Mouse (Mus musculus) brain, embryonic 14.5 days (tissue): ENCODE measurements at regions not wholly inside any gene's neighbourhood (a gene's known extent, or its start where the extent isn't known, plus 50 kb on each side); places are given as distances from the start of the nearest gene placed in this dataset.

ENCODE experiments used
- CTCF ChIP-seq: fragments of 200-500 bp; IDR thresholded peaks from 2 replicates; pipeline ENCODE4 v1.5.1; 2012; ENCODE audit warnings: inconsistent platforms, mild to moderate bottlenecking, moderate library complexity, borderline replicate concordance; ENCODE audit not compliant: insufficient read depth, insufficient read length; ENCODE audit errors: extremely low read depth
- POLR2A ChIP-seq: fragments of 200-500 bp; IDR thresholded peaks from 2 replicates; pipeline ENCODE4 v1.6.1; 2012; ENCODE audit warnings: mild to moderate bottlenecking, inconsistent platforms, borderline replicate concordance; ENCODE audit not compliant: poor library complexity, insufficient read depth, insufficient read length, severe bottlenecking; ENCODE audit errors: extremely low read depth

DNA sequence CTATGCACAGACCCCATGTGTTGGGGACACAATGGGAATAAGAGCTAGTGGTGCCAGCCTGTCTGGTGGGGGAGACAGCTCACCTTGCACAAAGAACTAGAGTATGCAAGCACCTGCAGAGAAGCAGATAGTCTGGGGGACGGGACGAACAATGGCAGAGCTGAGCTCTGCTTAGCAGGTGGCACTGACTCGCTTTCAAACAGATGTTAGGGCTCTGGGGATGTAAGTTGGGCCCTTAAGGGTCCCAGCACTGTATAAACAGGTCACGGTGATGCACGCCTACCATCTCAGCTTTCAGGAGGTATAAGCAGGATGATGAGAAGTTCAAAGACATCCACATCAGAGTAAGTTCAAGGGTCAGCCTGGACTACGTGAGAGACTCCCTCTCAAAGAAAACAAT is 289.5 kb downstream of the Maf start:
- no peak for TF ChIP-seq CTCF
- TF ChIP-seq POLR2A, result no peak
